Mouse (Mus musculus) liver, embryonic 11.5 days (tissue): ENCODE results near the gene Tcp10b. TPM values are rescaled to one million over a fixed set of nuclear protein-coding genes. Genes with fewer than 3 reads are reported as not detected.
"Not testable (repeated sequence)": the region's sequence is repeated elsewhere in the genome, so short reads cannot be mapped to it uniquely, and the experiment has no call there.

Experiments used
- ATAC-seq: fragments of 200-750 bp; cut with Nextera tagmentation; replicated peaks from 2 replicates; pipeline ENCODE4 v1.8.0; 2017; ENCODE audit warnings: moderate number of reproducible peaks, mild to moderate bottlenecking, moderate TSS enrichment, moderate library complexity; ENCODE audit not compliant: low FRiP score
- DNase-seq: peaks from one replicate; pipeline ENCODE4 v3.0.0-alpha.2; 2017; ENCODE audit warnings: low spot score
- H3K27ac ChIP-seq: fragments of 300-500 bp; sonication (generic); 2 replicates; pipeline ENCODE4 v1.5.1; 2014; ENCODE audit warnings: mild to moderate bottlenecking, low read depth, low read length, control low read depth
- H3K27me3 ChIP-seq: fragments of 300-500 bp; sonication (generic); replicated peaks from 2 replicates; pipeline ENCODE4 v1.6.1; 2014; ENCODE audit warnings: low read length, mixed read lengths; ENCODE audit not compliant: control insufficient read depth, insufficient read depth
- H3K36me3 ChIP-seq: fragments of 300-500 bp; sonication (generic); 2 replicates; pipeline ENCODE4 v1.6.1; 2014; ENCODE audit warnings: mild to moderate bottlenecking, low read length, moderate library complexity, mixed read lengths; ENCODE audit not compliant: control insufficient read depth, insufficient read depth
- H3K4me1 ChIP-seq: fragments of 300-500 bp; sonication (generic); replicated peaks from 2 replicates; pipeline ENCODE4 v1.6.1; 2014; ENCODE audit warnings: low read length, mixed read lengths; ENCODE audit not compliant: control insufficient read depth, insufficient read depth
- H3K4me2 ChIP-seq: fragments of 300-500 bp; sonication (generic); 2 replicates; pipeline ENCODE4 v1.6.1; 2014; ENCODE audit warnings: mild to moderate bottlenecking, control low read depth, moderate library complexity
- H3K4me3 ChIP-seq: fragments of 300-500 bp; sonication (generic); 2 replicates; pipeline ENCODE4 v1.5.1; 2014; ENCODE audit warnings: low read depth, low read length, control low read depth
- H3K9ac ChIP-seq: fragments of 300-500 bp; sonication (generic); 2 replicates; pipeline ENCODE4 v1.6.1; 2014; ENCODE audit warnings: low read depth, low read length, control low read depth
- H3K9me3 ChIP-seq: fragments of 300-500 bp; sonication (generic); 2 replicates; pipeline ENCODE4 v1.6.1; 2016; ENCODE audit warnings: low read length, inconsistent platforms, mixed read lengths; ENCODE audit not compliant: control insufficient read depth
- WGBS: fragments of 180-500 bp; shearing (Covaris S2); extraction: QIAGEN DNeasy Blood & Tissue Kit; methylation state at CpG from one replicate; pipeline ENCODE4 v1.1.7; 2014; 5-methylcytosine and 5-hydroxymethylcytosine counted together
- polyA plus RNA-seq: library from polyadenylated mRNA; unstranded; fragments of >200 nt; fragmentation: Nextera tagmentation; extraction: Ambion mirVana; gene quantifications from 2 replicates; pipeline ENCODE4 v1.2.1, GENCODE M21; 2014

Gene Tcp10b
- polyA plus RNA-seq, 1 experiment from 2014 or later: not detected

- H3K9ac ChIP-seq, DNase-seq, H3K9me3 ChIP-seq, ATAC-seq, H3K4me3 ChIP-seq, H3K27me3 ChIP-seq, H3K4me1 ChIP-seq, H3K27ac ChIP-seq, H3K36me3 ChIP-seq, H3K4me2 ChIP-seq: not testable (repeated sequence)
- no CpG with 5 or more reads among the region's 1 CpGs for WGBS
These were observed 30.6 kb downstream of the Tcp10b start for GRCm38 (mm10) chr17:13091510-13091909.

GRCm38 (mm10) chr17:13092100-13092764 is 31.3 kb downstream of the Tcp10b start:
- 70% methylated on average over 5 of the region's 8 CpGs for WGBS
- not testable (repeated sequence) for H3K4me1 ChIP-seq, H3K27ac ChIP-seq, ATAC-seq, H3K27me3 ChIP-seq, H3K4me3 ChIP-seq, H3K4me2 ChIP-seq, DNase-seq, H3K9ac ChIP-seq, H3K36me3 ChIP-seq, H3K9me3 ChIP-seq

GRCm38 (mm10) chr17:13092960-13093359 is 32.1 kb downstream of the Tcp10b start:
- WGBS: 82% methylated on average over 2 of the region's 4 CpGs
- not testable (repeated sequence) for ATAC-seq, DNase-seq, H3K4me3 ChIP-seq, H3K27me3 ChIP-seq, H3K9me3 ChIP-seq, H3K4me1 ChIP-seq, H3K27ac ChIP-seq, H3K4me2 ChIP-seq, H3K36me3 ChIP-seq, H3K9ac ChIP-seq

- H3K4me3 ChIP-seq, H3K36me3 ChIP-seq, H3K27ac ChIP-seq, H3K9ac ChIP-seq, H3K27me3 ChIP-seq, H3K9me3 ChIP-seq, DNase-seq, ATAC-seq, H3K4me1 ChIP-seq, H3K4me2 ChIP-seq: not testable (repeated sequence)
- WGBS: 70% methylated on average over 4 of the region's 5 CpGs
These were observed 45.7 kb downstream of the Tcp10b start for GRCm38 (mm10) chr17:13106563-13106962.

- H3K9ac ChIP-seq, H3K4me2 ChIP-seq, H3K27me3 ChIP-seq, DNase-seq, H3K27ac ChIP-seq, H3K4me3 ChIP-seq, H3K4me1 ChIP-seq, H3K36me3 ChIP-seq, H3K9me3 ChIP-seq, ATAC-seq: not testable (repeated sequence)
- 57% methylated on average over 2 of the region's 9 CpGs for WGBS
These were observed 51.8 kb downstream of the Tcp10b start for GRCm38 (mm10) chr17:13112504-13113291.

GRCm38 (mm10) chr17:13123308-13124038 is 62.6 kb downstream of the Tcp10b start:
- not testable (repeated sequence) for H3K9me3 ChIP-seq, H3K9ac ChIP-seq, H3K4me1 ChIP-seq, DNase-seq, H3K36me3 ChIP-seq, H3K4me3 ChIP-seq, H3K27ac ChIP-seq, H3K27me3 ChIP-seq, H3K4me2 ChIP-seq
- ATAC-seq: peak; percentile 40; the same call in 1 of the 2 replicates
- WGBS: 87% methylated on average over 2 of the region's 5 CpGs

- H3K4me1 ChIP-seq, H3K27me3 ChIP-seq, H3K27ac ChIP-seq, H3K4me3 ChIP-seq, ATAC-seq, H3K9ac ChIP-seq, H3K4me2 ChIP-seq, H3K9me3 ChIP-seq, DNase-seq, H3K36me3 ChIP-seq: not testable (repeated sequence)
- WGBS: 50% methylated on average over 2 of the region's 3 CpGs
These were observed 63.3 kb downstream of the Tcp10b start for GRCm38 (mm10) chr17:13124241-13124640.

GRCm38 (mm10) chr17:13129324-13129723 is 68.4 kb downstream of the Tcp10b start:
- not testable (repeated sequence) for H3K4me1 ChIP-seq
- no CpG with 5 or more reads among the region's 3 CpGs for WGBS

More at GRCm38 (mm10) chr17:13129324-13129723, 68.4 kb downstream of the Tcp10b start:
- not testable (repeated sequence) for ATAC-seq, H3K27ac ChIP-seq, H3K9me3 ChIP-seq, H3K27me3 ChIP-seq, H3K4me2 ChIP-seq, H3K36me3 ChIP-seq, H3K4me3 ChIP-seq, H3K9ac ChIP-seq, DNase-seq
